Mouse (Mus musculus): ENCODE measurements around the gene Rfc4. TPM values are rescaled to one million over a fixed set of nuclear protein-coding genes. Genes with fewer than 3 reads are reported as not detected.

Gene Rfc4
- polyA plus RNA-seq, 1 experiment from 2014 or later, result 245 TPM

- H3K9ac ChIP-seq (replicated peaks; ENCODE audit: low read length), result no peak overlapping the region
- 64% methylated on average over 6 of the region's 6 CpGs for WGBS
- H3K4me2 ChIP-seq (ENCODE audit: low read depth, low read length), result no peak overlapping the region
- no peaks in the 10 kb centered on the region for H3K9me3 ChIP-seq (replicated peaks; ENCODE audit: control insufficient read depth, low read length)
- H3K4me3 ChIP-seq (ENCODE audit: low read depth, low read length), result no peak overlapping the region
- DNase-seq (ENCODE audit: low spot score), result no peak
- no peaks in the 10 kb centered on the region for H3K36me3 ChIP-seq (replicated peaks; ENCODE audit: control insufficient read depth, insufficient read depth, low read depth, low read length)
- no peak for ATAC-seq (replicated peaks; ENCODE audit: insufficient number of reproducible peaks, low FRiP score, low TSS enrichment, low read depth)
- no peak overlapping the region for H3K27ac ChIP-seq (replicated peaks; ENCODE audit: low read depth, low read length)
- no peaks in the 10 kb centered on the region for H3K27me3 ChIP-seq (ENCODE audit: control insufficient read depth, insufficient read depth, low read length)
- H3K4me1 ChIP-seq (ENCODE audit: control insufficient read depth, insufficient read depth, low read length), result no peaks in the 10 kb centered on the region
Measured at GRCm38 (mm10) chr16:23164443-23164842, 36.9 kb upstream of the Rfc4 start.

GRCm38 (mm10) chr16:23162116-23162515 lies 34.6 kb upstream of the Rfc4 start:
- ATAC-seq (replicated peaks; ENCODE audit: insufficient number of reproducible peaks, low FRiP score, low TSS enrichment, low read depth) (no peak), DNase-seq (ENCODE audit: low spot score) (no peak)
- 84% methylated on average over 3 of the region's 3 CpGs for WGBS

GRCm38 (mm10) chr16:23159749-23160148 lies 32.2 kb upstream of the Rfc4 start:
- H3K4me1 ChIP-seq (ENCODE audit: control insufficient read depth, insufficient read depth, low read length), result no peaks in the 10 kb centered on the region

More at GRCm38 (mm10) chr16:23162116-23162515, 34.6 kb upstream of the Rfc4 start:
- Histone ChIP-seq H3K4me2 (ENCODE audit: low read depth, low read length) (no peak overlapping the region), H3K4me3 (ENCODE audit: low read depth, low read length) (no peak overlapping the region), H3K36me3 (replicated peaks; ENCODE audit: control insufficient read depth, insufficient read depth, low read depth, low read length) (no peaks in the 10 kb centered on the region), H3K27ac (replicated peaks; ENCODE audit: low read depth, low read length) (no peak overlapping the region), H3K27me3 (ENCODE audit: control insufficient read depth, insufficient read depth, low read length) (no peaks in the 10 kb centered on the region), H3K4me1 (ENCODE audit: control insufficient read depth, insufficient read depth, low read length) (no peaks in the 10 kb centered on the region), H3K9ac (replicated peaks; ENCODE audit: low read length) (no peak overlapping the region), H3K9me3 (replicated peaks; ENCODE audit: control insufficient read depth, low read length) (no peaks in the 10 kb centered on the region)

GRCm38 (mm10) chr16:23158957-23159356 lies 31.4 kb upstream of the Rfc4 start:
- Histone ChIP-seq H3K9ac (replicated peaks; ENCODE audit: low read length) (no peak overlapping the region), H3K27ac (replicated peaks; ENCODE audit: low read depth, low read length) (no peak overlapping the region), H3K4me1 (ENCODE audit: control insufficient read depth, insufficient read depth, low read length) (no peaks in the 10 kb centered on the region), H3K27me3 (ENCODE audit: control insufficient read depth, insufficient read depth, low read length) (no peaks in the 10 kb centered on the region), H3K9me3 (replicated peaks; ENCODE audit: control insufficient read depth, low read length) (no peaks in the 10 kb centered on the region), H3K36me3 (replicated peaks; ENCODE audit: control insufficient read depth, insufficient read depth, low read depth, low read length) (no peaks in the 10 kb centered on the region), H3K4me2 (ENCODE audit: low read depth, low read length) (no peak overlapping the region), H3K4me3 (ENCODE audit: low read depth, low read length) (no peak overlapping the region)
- ATAC-seq (replicated peaks; ENCODE audit: insufficient number of reproducible peaks, low FRiP score, low TSS enrichment, low read depth) (no peak), DNase-seq (ENCODE audit: low spot score) (no peak)
- WGBS, result 62% methylated on average over 2 of the region's 2 CpGs

More at GRCm38 (mm10) chr16:23159749-23160148, 32.2 kb upstream of the Rfc4 start:
- 69% methylated on average over 2 of the region's 2 CpGs for WGBS
- H3K27me3 ChIP-seq (ENCODE audit: control insufficient read depth, insufficient read depth, low read length), result no peaks in the 10 kb centered on the region
- no peaks in the 10 kb centered on the region for H3K9me3 ChIP-seq (replicated peaks; ENCODE audit: control insufficient read depth, low read length)
- H3K27ac ChIP-seq (replicated peaks; ENCODE audit: low read depth, low read length), result no peak overlapping the region
- no peaks in the 10 kb centered on the region for H3K36me3 ChIP-seq (replicated peaks; ENCODE audit: control insufficient read depth, insufficient read depth, low read depth, low read length)
- ATAC-seq (replicated peaks; ENCODE audit: insufficient number of reproducible peaks, low FRiP score, low TSS enrichment, low read depth), result no peak
- H3K9ac ChIP-seq (replicated peaks; ENCODE audit: low read length), result no peak overlapping the region
- no peak overlapping the region for H3K4me2 ChIP-seq (ENCODE audit: low read depth, low read length)
- DNase-seq (ENCODE audit: low spot score), result no peak
- no peak overlapping the region for H3K4me3 ChIP-seq (ENCODE audit: low read depth, low read length)

- Histone ChIP-seq H3K4me2 (ENCODE audit: low read depth, low read length) (no peak overlapping the region), H3K9ac (replicated peaks; ENCODE audit: low read length) (no peak overlapping the region), H3K4me3 (ENCODE audit: low read depth, low read length) (no peak overlapping the region), H3K36me3 (replicated peaks; ENCODE audit: control insufficient read depth, insufficient read depth, low read depth, low read length) (no peaks in the 10 kb centered on the region), H3K9me3 (replicated peaks; ENCODE audit: control insufficient read depth, low read length) (no peaks in the 10 kb centered on the region), H3K4me1 (ENCODE audit: control insufficient read depth, insufficient read depth, low read length) (no peaks in the 10 kb centered on the region), H3K27me3 (ENCODE audit: control insufficient read depth, insufficient read depth, low read length) (no peaks in the 10 kb centered on the region), H3K27ac (replicated peaks; ENCODE audit: low read depth, low read length) (no peak overlapping the region)
- no peak for ATAC-seq (replicated peaks; ENCODE audit: insufficient number of reproducible peaks, low FRiP score, low TSS enrichment, low read depth)
- no peak for DNase-seq (ENCODE audit: low spot score)
- whole genome bisulfite sequencing, result 81% methylated on average over 7 of the region's 7 CpGs
Measured at GRCm38 (mm10) chr16:23158292-23158691, 30.8 kb upstream of the Rfc4 start.

- Histone ChIP-seq H3K27me3 (ENCODE audit: control insufficient read depth, insufficient read depth, low read length) (no peaks in the 10 kb centered on the region), H3K9ac (replicated peaks; ENCODE audit: low read length) (no peak overlapping the region), H3K9me3 (replicated peaks; ENCODE audit: control insufficient read depth, low read length) (no peaks in the 10 kb centered on the region), H3K4me3 (ENCODE audit: low read depth, low read length) (no peak overlapping the region), H3K4me2 (ENCODE audit: low read depth, low read length) (no peak overlapping the region), H3K27ac (replicated peaks; ENCODE audit: low read depth, low read length) (no peak overlapping the region), H3K36me3 (replicated peaks; ENCODE audit: control insufficient read depth, insufficient read depth, low read depth, low read length) (no peaks in the 10 kb centered on the region), H3K4me1 (ENCODE audit: control insufficient read depth, insufficient read depth, low read length) (no peaks in the 10 kb centered on the region)
- no peak for ATAC-seq (replicated peaks; ENCODE audit: insufficient number of reproducible peaks, low FRiP score, low TSS enrichment, low read depth)
- WGBS, result 90% methylated on average over 13 of the region's 13 CpGs
- DNase-seq (ENCODE audit: low spot score), result no peak
Measured at GRCm38 (mm10) chr16:23157013-23157412, 29.5 kb upstream of the Rfc4 start.

- DNase-seq (ENCODE audit: low spot score) (no peak), ATAC-seq (replicated peaks; ENCODE audit: insufficient number of reproducible peaks, low FRiP score, low TSS enrichment, low read depth) (no peak)
- no peak overlapping the region for H3K4me2 ChIP-seq (ENCODE audit: low read depth, low read length)
- H3K27ac ChIP-seq (replicated peaks; ENCODE audit: low read depth, low read length), result no peak overlapping the region
- H3K4me3 ChIP-seq (ENCODE audit: low read depth, low read length), result no peak overlapping the region
- no peaks in the 10 kb centered on the region for H3K27me3 ChIP-seq (ENCODE audit: control insufficient read depth, insufficient read depth, low read length)
- WGBS, result 82% methylated on average over 5 of the region's 5 CpGs
- no peak overlapping the region for H3K9ac ChIP-seq (replicated peaks; ENCODE audit: low read length)
- no peaks in the 10 kb centered on the region for H3K4me1 ChIP-seq (ENCODE audit: control insufficient read depth, insufficient read depth, low read length)
- no peaks in the 10 kb centered on the region for H3K36me3 ChIP-seq (replicated peaks; ENCODE audit: control insufficient read depth, insufficient read depth, low read depth, low read length)
- no peaks in the 10 kb centered on the region for H3K9me3 ChIP-seq (replicated peaks; ENCODE audit: control insufficient read depth, low read length)
Measured at GRCm38 (mm10) chr16:23154261-23154660, 26.7 kb upstream of the Rfc4 start.

GRCm38 (mm10) chr16:23151423-23151822 lies 23.9 kb upstream of the Rfc4 start:
- ATAC-seq (replicated peaks; ENCODE audit: insufficient number of reproducible peaks, low FRiP score, low TSS enrichment, low read depth) (no peak), DNase-seq (ENCODE audit: low spot score) (peak; percentile 43)
- no peaks in the 10 kb centered on the region for H3K4me1 ChIP-seq (ENCODE audit: control insufficient read depth, insufficient read depth, low read length)
- no peak overlapping the region for H3K27ac ChIP-seq (replicated peaks; ENCODE audit: low read depth, low read length)
- no peak overlapping the region for H3K4me3 ChIP-seq (ENCODE audit: low read depth, low read length)
- H3K27me3 ChIP-seq (ENCODE audit: control insufficient read depth, insufficient read depth, low read length), result no peaks in the 10 kb centered on the region
- 19% methylated on average over 2 of the region's 2 CpGs for WGBS
- no peaks in the 10 kb centered on the region for H3K36me3 ChIP-seq (replicated peaks; ENCODE audit: control insufficient read depth, insufficient read depth, low read depth, low read length)
- H3K9ac ChIP-seq (replicated peaks; ENCODE audit: low read length), result no peak overlapping the region
- no peaks in the 10 kb centered on the region for H3K9me3 ChIP-seq (replicated peaks; ENCODE audit: control insufficient read depth, low read length)
- no peak overlapping the region for H3K4me2 ChIP-seq (ENCODE audit: low read depth, low read length)

Measured in embryonic facial prominence, embryonic 11.5 days (tissue).